Mouse (Mus musculus): ENCODE results near the gene Slc25a17.

Gene Slc25a17

DNA sequence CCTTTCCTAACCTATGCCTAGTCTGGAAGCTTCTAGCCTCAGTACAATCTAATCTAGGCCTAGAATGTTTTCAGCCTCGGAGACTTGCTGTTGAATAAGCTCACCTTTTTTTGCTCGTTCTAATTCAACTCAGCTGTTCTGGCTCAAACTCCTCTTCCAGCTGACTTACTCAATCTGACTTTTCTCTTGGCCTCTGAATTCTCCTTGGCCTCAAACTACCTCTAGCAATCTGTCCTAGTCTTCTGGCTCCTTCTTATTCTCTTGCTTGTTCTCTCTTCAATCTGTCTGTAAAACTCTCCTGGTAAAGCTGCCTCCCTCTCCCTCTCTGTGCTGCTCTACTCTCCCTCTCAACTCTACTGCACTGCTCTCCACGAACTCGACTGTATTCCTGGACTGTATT lies 35.6 kb downstream of the Slc25a17 start:
- ChIA-PET CTCF (no interaction called here), POLR2A (interaction anchor here in 1 of 4 experiments (0.6 kb wide), 1 partner anchor 346 kb away, joined by 3 read pairs; no protein-coding TSS in a partner anchor)

DNA sequence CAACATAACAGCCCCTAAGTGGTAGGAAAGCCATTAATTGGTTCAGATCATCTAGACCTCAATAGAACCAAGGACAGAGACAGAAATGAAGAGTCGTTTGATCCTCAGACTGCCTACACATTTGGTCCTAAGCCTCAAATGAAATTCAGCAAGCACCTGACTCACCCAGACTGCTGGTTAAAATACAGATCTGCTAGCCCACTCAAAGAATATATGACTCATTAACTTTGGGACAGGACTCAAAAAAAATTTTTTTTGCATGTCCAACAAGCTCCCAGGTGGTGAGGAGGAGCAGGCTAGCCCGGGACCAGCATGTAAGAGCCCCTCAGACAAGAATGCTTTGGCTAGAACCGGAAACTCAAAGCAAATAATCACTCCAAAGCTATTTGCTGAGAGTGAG lies 40.5 kb downstream of the Slc25a17 start:
- CTCF ChIA-PET, result interaction anchor here in 1 of 4 experiments (1.0 kb wide), 1 partner anchor 277 kb away, joined by 7 read pairs; no protein-coding TSS in a partner anchor

DNA sequence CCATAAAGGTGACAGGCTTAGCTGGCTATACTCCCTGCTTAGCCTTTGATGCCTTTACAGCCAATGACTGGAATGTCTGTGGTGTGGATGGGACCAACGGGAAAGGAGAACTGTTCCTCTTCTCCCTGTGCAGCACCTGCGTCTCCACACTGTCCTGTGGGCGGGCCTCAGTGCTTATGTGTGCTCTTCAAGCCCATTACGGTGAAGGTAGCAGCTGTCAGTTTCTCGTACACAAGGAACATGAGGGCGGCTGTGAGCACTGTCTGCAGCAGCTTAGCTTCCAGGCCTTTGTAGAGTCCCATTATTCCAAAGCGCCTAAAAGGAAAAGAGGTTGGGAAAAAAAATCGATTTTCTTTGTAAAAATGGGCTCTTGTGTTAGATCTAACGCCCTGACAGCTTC lies 41.1 kb downstream of the Slc25a17 start:
- POLR2A ChIA-PET, result interaction anchor here in 2 of 4 experiments (0.6 to 1.0 kb wide), 3 partner anchors 19 to 80 kb away, joined by 3 to 8 read pairs (median 4); partner anchors contain the start of genes St13 (in 1 of the 2) and Xpnpep3 (in 1 of the 2)
- CTCF ChIA-PET, result interaction anchor here in 1 of 4 experiments (1.0 kb wide), 1 partner anchor 276 kb away, joined by 7 read pairs; no protein-coding TSS in a partner anchor

More for the DNA sequence above, 40.5 kb downstream of the Slc25a17 start:
- POLR2A ChIA-PET, result interaction anchor here in 3 of 4 experiments (0.6 to 1.2 kb wide), 6 partner anchors 11 to 80 kb away, joined by 3 read pairs; partner anchors contain the start of genes St13 (in 2 of the 3) and Xpnpep3 (in 2 of the 3)

DNA sequence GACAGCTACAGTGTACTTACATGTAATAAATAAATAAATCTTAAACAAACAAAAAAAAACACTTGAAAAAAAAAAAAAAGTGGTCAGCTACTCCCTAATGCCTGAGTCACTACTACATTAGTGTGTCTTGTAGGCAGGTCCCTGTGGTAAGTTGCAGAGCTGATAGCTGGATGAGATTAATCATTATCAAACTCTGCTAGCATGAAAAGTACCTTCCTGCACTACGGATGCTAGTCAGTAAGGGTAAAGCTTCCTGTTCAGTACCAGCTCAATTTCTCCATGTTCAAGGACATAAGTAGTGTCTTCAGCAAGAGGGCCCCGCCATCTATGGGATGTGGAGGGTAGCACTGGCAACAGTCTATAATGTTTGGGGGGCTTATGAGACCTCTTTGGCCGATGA lies 46.7 kb downstream of the Slc25a17 start:
- ChIA-PET CTCF (interaction anchor here in 1 of 4 experiments (0.6 to 1.0 kb wide), 3 partner anchors 20 to 218 kb away, joined by 3 to 4 read pairs (median 3); partner anchors contain the start of gene Mrtfa), POLR2A (interaction anchor here in 1 of 4 experiments (0.7 to 3.3 kb wide), 4 partner anchors 10 to 396 kb away, joined by 3 to 8 read pairs (median 5); no protein-coding TSS in a partner anchor)

DNA sequence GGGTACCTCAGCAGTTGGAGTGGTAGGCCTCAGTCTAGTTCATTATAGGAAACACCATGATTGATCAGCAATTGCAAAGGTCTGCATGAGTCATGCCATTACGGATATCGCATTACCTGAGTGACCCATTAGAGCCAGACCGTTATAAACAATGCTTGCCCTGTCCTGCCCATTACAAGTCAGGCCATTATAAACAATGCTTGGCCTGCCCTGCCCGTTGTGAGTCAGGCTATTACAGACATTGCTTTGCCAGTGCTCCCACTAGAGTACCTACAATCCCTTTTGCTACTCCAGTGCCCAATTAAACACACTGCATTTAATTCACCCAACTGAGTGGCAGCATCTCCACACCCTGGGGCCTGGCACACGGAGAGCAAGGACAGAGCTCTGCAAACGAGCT lies 49.6 kb downstream of the Slc25a17 start:
- ChIA-PET CTCF (interaction anchor here in 2 of 4 experiments (0.5 to 1.2 kb wide), 2 partner anchors 9 to 96 kb away, joined by 3 to 8 read pairs; no protein-coding TSS in a partner anchor), POLR2A (interaction anchor here in 2 of 4 experiments (0.7 to 3.3 kb wide), 3 partner anchors 8 to 56 kb away, joined by 3 to 8 read pairs (median 3); no protein-coding TSS in a partner anchor)

DNA sequence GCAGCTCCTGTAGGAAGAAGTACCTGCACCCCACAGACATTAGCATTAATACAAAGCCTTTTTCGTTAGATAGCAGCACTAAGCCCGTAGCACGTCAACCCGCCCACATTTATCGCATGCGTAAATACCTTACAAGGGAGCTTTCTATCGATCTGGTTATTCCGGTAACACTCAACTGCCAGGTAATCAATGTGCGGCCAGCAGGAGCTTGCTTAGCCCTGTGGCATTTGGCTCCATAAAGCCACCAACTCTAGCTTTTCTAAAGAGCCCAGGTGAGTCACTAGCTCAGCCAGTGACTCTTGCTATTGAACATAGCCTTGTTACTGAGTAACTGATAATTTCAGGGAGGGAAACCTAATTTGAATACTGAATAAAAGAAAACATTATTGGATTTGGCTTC lies 50.3 kb downstream of the Slc25a17 start:
- POLR2A ChIA-PET, result interaction anchor here in 1 of 4 experiments (0.6 kb wide), 1 partner anchor 580 kb away, joined by 3 read pairs; no protein-coding TSS in a partner anchor
- CTCF ChIA-PET, result no interaction called here

DNA sequence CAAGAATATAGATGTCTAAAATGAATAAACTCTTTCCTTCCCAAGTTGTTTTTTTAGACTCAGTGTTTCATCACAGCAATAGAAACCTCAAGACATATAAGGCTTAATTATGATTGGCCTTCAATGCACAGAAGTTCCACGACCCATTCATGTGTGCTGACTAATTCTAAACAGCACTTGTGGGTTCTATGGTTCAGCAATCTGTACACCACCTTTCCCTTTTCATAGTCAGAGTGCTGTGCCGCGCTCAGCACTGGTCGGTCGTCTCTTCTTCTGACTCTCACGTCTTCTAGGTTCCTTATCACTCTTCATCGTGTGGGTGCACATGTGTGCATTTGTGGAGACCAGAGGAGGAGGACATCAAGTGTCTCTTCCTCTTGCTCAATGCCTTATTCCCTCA lies 52.6 kb downstream of the Slc25a17 start:
- POLR2A ChIA-PET, result no interaction called here

DNA sequence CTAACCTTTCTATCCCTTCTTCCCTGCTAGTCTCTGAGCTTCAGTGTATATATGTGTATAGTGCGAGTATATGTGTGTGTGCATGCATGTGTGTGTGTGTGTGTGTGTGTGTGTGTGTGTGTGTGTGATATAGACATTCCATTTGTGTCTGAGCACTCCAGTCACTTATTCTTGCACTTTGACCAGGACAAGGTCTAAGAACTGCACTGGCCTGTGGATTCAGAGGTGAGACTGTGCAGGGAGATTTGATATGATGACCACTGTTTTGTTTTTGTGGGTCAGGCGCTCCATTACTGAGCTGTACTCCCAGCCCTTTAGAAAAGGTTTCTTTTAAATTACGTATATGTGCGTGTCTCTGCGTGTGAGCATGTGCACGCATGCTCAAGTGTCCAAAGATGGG lies 54.1 kb downstream of the Slc25a17 start:
- POLR2A ChIA-PET, result interaction anchor here in 2 of 4 experiments (0.7 kb wide), 2 partner anchors 10 to 92 kb away, joined by 3 to 5 read pairs; no protein-coding TSS in a partner anchor

More for the DNA sequence above, 52.6 kb downstream of the Slc25a17 start:
- CTCF ChIA-PET, result no interaction called here

DNA sequence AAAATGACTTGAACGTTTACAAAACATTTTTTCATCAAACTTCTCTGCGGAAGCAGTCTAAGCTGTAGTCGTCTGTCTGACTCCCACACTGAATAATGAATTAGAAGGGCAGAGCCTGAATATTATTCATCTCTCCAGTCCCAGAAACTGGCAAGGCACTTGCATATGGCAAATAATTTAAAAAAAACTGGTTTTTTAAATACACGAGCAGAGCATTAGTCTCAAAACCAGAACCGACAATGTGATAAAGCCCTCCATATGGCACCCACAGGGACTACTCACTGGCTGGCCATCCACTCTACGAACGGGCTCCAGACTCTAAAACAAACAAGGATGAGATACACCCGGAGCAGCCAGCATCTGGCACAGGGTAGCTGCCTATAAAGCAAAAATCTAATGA lies 55.6 kb downstream of the Slc25a17 start:
- CTCF ChIA-PET, result no interaction called here
- POLR2A ChIA-PET, result interaction anchor here in 1 of 4 experiments (0.5 to 3.0 kb wide), 3 partner anchors 10 to 231 kb away, joined by 3 to 10 read pairs (median 3); no protein-coding TSS in a partner anchor

More for the DNA sequence above, 54.1 kb downstream of the Slc25a17 start:
- CTCF ChIA-PET, result interaction anchor here in 1 of 4 experiments (0.6 kb wide), 1 partner anchor 270 kb away, joined by 3 read pairs; no protein-coding TSS in a partner anchor

DNA sequence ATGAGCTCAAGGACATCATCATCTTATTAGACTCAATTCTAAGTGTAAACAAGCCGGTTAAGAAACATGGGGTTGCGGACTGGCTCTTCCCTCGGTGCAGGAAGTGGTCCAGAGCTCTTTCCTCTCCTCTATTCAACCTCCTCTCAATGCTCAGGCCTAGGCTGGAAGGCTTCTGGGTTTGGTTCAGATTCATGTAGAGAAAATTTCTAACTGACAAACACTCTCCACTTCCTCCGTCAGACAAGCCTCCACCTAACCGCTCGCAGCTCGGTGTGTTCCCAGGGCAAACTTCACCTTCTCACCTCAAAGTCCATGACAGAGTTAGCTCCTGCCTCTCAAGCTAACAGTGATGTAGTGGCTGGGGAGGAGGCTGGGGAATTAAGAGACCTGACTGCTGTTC lies 56.6 kb downstream of the Slc25a17 start:
- ChIA-PET CTCF (interaction anchor here in 1 of 4 experiments (1.2 kb wide), 1 partner anchor 31 kb away, joined by 4 read pairs; no protein-coding TSS in a partner anchor), POLR2A (interaction anchor here in 2 of 4 experiments (1.1 to 3.0 kb wide), 5 partner anchors 9 to 281 kb away, joined by 3 to 10 read pairs (median 5); partner anchors contain the start of gene Ep300 (in 1 of the 2))

DNA sequence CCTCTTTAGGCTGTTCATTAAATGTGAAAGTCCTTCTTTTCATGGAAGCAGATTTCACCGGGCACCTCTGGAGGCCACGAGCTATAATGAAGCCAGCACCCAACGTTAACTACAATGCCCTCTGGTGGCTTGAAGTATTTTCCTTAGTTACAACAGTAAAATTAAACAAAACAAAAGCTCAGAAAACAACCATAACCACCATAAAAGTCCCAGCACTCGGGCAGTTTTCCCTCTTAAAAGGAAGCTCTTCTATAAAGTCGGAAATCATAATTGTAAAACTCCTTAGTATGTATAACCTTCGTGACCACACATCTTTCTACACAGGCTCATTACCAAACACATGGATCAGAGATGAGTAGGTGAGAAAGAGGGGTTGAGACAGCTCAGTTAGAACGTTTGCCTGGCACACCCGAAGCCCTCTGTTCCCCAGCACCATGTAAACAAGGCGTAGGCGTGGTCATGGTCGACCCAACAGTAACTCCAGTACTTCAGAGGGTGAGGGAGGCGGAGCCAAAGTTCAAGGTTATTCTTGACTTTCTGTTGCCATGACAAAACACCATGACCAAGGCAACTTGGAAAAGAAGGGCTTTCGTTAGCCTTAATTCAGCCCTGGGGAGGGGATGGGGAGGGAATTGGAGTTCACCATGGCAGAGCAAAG lies 58.3 kb downstream of the Slc25a17 start:
- ChIA-PET CTCF (interaction anchor here (0.6 to 2.4 kb wide), 14 partner anchors 9 to 293 kb away, joined by 3 to 23 read pairs (median 4); no protein-coding TSS in a partner anchor), POLR2A (interaction anchor here in 3 of 4 experiments (0.7 to 3.0 kb wide), 18 partner anchors 8 to 592 kb away, joined by 3 to 10 read pairs (median 4); partner anchors contain the start of genes Ep300 (in 1 of the 3), St13 (in 1 of the 3), Tnrc6b (in 1 of the 3) and Xpnpep3 (in 1 of the 3))

DNA sequence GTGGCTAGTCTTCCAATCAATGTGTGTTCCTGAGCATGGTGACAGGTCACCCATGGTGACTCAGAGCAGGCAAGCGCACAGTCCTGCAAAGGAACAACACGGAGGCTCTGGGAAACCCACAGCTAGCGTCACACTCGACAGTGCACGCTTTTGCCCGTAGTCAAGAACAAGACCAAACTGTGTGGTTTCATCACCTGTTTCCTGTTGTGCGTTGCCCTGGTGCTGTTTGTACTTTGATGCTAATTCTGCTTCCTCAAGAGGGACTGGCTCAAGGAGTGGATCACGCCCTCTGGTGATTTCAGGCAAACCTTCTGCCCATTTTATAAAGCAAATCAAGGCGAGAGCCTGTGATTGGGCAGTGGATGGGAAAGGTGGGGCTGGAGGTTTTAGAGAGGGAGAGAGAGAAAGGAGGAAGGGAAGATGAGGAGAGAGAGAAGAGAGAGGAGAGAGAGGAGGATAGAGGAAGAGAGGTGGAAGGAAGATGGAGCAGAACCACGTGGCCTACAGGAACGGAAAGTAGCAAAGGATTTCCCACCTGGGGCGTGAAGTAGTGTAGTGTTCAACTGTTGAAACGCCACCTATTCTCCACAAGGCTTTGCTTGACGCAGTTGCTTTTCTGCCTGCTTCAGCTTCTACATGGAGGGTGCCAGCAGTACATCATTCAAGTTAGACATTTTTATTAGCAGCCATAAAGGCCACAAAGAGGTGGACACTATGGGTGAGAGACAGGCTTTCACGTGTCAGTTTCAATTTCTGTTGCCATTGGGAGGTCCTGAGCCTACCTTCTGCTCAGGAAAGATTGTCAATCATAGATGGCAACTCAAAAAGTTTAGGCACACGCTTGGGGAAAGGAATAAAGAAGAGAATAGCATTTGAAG lies 59.2 kb downstream of the Slc25a17 start:
- CTCF ChIA-PET, result interaction anchor here in 3 of 4 experiments (0.6 to 2.4 kb wide), 12 partner anchors 10 to 293 kb away, joined by 3 to 23 read pairs (median 4); no protein-coding TSS in a partner anchor
- POLR2A ChIA-PET, result interaction anchor here in 3 of 4 experiments (0.6 to 2.1 kb wide), 17 partner anchors 7 to 591 kb away, joined by 3 to 10 read pairs (median 4); partner anchors contain the start of genes St13 (in 1 of the 3), Tnrc6b (in 1 of the 3) and Xpnpep3 (in 1 of the 3)

DNA sequence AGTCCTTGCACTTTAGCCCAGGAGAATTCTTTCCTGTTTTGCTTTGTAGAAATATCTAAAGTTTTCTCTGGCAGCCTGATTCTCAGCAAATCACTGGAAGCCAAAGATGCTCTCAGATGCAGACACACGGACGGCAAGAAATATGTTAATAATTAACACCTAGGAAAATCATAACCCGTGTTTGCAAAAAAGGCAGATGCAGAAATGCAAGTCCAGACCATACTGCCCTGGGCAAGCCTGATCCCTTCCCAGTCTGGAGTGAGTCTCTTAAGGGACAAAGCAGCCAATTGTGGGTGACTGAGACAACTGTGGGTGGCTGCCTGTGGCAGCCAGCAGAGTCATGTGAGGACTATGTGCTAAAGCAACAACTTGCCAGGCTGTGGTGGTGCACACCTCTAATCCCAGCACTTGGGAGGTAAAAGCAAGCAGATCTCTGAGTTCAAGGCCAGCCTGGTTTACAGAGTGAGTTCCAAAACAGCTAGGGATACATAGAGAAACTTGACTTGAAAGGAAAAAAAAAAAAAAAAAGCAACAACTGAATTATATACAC lies 60.0 kb downstream of the Slc25a17 start:
- POLR2A ChIA-PET, result interaction anchor here in 2 of 4 experiments (0.6 to 1.0 kb wide), 4 partner anchors 9 to 591 kb away, joined by 3 to 8 read pairs (median 4); no protein-coding TSS in a partner anchor
- CTCF ChIA-PET, result interaction anchor here in 1 of 4 experiments (0.6 kb wide), 1 partner anchor 491 kb away, joined by 4 read pairs; no protein-coding TSS in a partner anchor

DNA sequence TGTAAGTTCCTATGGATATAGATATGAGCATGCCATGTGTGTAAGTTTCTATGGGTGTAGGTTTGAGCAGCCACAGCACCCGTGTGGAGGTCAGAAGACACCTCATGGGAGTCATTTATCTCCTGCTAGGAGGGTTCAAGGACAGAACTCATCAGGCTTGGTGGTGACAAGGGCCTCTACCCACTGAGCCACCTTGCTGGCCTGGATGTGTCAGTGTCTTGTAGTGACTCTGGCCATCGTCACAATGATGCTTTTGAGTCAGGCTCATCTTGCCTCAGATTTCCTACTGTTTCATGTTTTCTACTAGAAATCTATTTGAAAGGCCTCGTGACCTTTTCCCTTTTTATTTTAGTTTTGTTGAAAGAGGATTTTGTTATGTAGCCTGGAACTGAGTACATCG lies 61.1 kb downstream of the Slc25a17 start:
- POLR2A ChIA-PET, result no interaction called here
- CTCF ChIA-PET, result no interaction called here

DNA sequence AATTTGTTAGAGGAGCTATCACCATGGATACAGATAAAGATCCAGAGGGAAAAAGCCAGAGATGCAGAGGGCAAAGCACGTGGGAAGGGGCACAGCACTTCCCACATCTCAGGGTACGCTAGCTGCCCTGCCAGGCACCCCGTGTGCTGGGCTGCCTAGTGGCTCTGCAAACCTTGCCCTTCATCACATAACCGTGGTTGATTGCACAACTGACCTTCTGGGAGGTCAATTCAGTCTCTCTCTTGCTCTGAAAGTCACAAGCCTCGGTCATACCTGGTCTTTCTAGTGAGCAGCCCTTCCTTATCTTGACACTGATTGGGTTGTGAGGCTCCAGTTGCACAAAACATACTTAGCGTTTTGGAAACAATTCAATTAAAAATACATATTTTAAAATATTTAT lies 62.4 kb downstream of the Slc25a17 start:
- CTCF ChIA-PET, result interaction anchor here in 1 of 4 experiments (0.6 kb wide), 1 partner anchor 56 kb away, joined by 3 read pairs; no protein-coding TSS in a partner anchor
- POLR2A ChIA-PET, result no interaction called here

DNA sequence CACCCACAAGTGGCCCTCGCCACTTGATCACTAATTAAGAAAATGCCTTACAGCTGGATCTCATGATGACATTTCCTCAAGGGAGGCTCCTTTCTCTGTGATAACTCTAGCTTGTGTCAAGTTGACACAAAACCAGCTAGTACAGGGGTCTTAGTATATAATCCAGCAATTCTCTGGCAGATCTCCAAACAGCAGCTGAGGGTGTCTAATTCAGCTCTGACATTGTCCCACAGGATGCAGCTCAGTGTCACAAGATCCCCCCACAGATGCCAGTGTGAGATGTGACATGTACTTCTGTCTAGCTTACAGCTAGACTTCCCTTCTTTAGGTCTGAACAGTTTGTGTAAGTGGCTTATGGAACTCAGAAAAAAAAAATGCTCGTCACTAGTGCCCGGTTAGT lies 63.1 kb downstream of the Slc25a17 start:
- POLR2A ChIA-PET, result no interaction called here

DNA sequence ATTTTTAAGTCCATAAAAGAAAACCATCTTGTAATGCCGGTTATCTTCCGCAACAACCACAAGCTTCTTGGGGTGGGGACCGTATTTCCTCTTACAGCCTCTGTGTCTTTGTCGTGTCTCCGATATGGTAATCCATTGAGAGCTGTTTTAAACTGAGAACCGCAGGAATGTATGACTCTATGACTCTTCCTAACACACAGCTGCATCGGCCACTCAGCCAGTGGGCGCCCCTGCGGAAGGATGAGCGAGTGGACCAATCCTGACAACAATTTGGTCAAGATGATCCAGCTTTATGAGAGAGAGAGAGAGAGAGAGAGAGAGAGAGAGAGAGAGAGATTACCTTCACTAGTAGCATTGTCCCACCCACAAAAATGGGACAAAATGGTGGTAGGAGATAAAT lies 65.7 kb downstream of the Slc25a17 start:
- POLR2A ChIA-PET, result interaction anchor here in 2 of 4 experiments (0.6 to 1.9 kb wide), 7 partner anchors 7 to 584 kb away, joined by 3 to 10 read pairs (median 3); partner anchors contain the start of gene Tnrc6b (in 1 of the 2)

More for the DNA sequence above, 63.1 kb downstream of the Slc25a17 start:
- CTCF ChIA-PET, result interaction anchor here in 3 of 4 experiments (0.5 to 0.6 kb wide), 3 partner anchors 55 to 1535 kb away, joined by 3 to 5 read pairs (median 3); no protein-coding TSS in a partner anchor

More for the DNA sequence above, 65.7 kb downstream of the Slc25a17 start:
- CTCF ChIA-PET, result interaction anchor here in 2 of 4 experiments (0.6 to 1.5 kb wide), 2 partner anchors 18 to 62 kb away, joined by 4 read pairs; no protein-coding TSS in a partner anchor

All from embryonic stem cell, embryonic (primary cell).